Mouse (Mus musculus) stomach, embryonic 14.5 days (tissue): ENCODE measurements around the gene Ift88. TPM values are rescaled to one million over a fixed set of nuclear protein-coding genes. Genes with fewer than 3 reads are reported as not detected.
A peak's percentile ranks its signal among the peaks of the same experiment; 100 is the strongest.

Experiments
- ATAC-seq: fragments of 200-750 bp; cut with Nextera tagmentation; 2 replicates; pipeline ENCODE4 v1.8.0; 2017; ENCODE audit warnings: low read depth, moderate TSS enrichment; ENCODE audit not compliant: insufficient number of reproducible peaks, insufficient read depth, low FRiP score
- H3K27ac ChIP-seq: fragments of 300-500 bp; sonication (generic); 2 replicates; pipeline ENCODE4 v1.5.1; 2014; ENCODE audit warnings: mild to moderate bottlenecking, low read length, moderate library complexity, mixed read lengths
- H3K27me3 ChIP-seq: fragments of 300-500 bp; sonication (generic); 2 replicates; pipeline ENCODE4 v1.6.1; 2014; ENCODE audit warnings: low read length, control low read depth, mixed read lengths; ENCODE audit not compliant: control insufficient read depth, insufficient read depth
- H3K36me3 ChIP-seq: fragments of 300-500 bp; sonication (generic); 2 replicates; pipeline ENCODE4 v1.6.1; 2014; ENCODE audit warnings: mild to moderate bottlenecking, control low read depth, low read length, moderate library complexity, mixed read lengths; ENCODE audit not compliant: control insufficient read depth, insufficient read depth
- H3K4me1 ChIP-seq: fragments of 300-500 bp; sonication (generic); 2 replicates; pipeline ENCODE4 v1.6.1; 2014; ENCODE audit warnings: low read length, control low read depth, mixed read lengths; ENCODE audit not compliant: control insufficient read depth, insufficient read depth
- H3K4me2 ChIP-seq: fragments of 300-500 bp; sonication (generic); replicated peaks from 2 replicates; pipeline ENCODE4 v1.6.1; 2014; ENCODE audit warnings: low read depth, low read length, control low read depth
- H3K4me3 ChIP-seq: fragments of 300-500 bp; sonication (generic); 2 replicates; pipeline ENCODE4 v1.5.1; 2014; ENCODE audit warnings: low read depth, low read length, control low read depth
- H3K9ac ChIP-seq: fragments of 300-500 bp; sonication (generic); replicated peaks from 2 replicates; pipeline ENCODE4 v1.6.1; 2014; ENCODE audit warnings: low read depth, mild to moderate bottlenecking, control low read depth, low read length, moderate library complexity, mixed read lengths
- H3K9me3 ChIP-seq: fragments of 300-500 bp; sonication (generic); 2 replicates; pipeline ENCODE4 v1.6.1; 2016; ENCODE audit warnings: low read depth, low read length, control low read depth; ENCODE audit not compliant: control insufficient read depth
- WGBS: fragments of 180-500 bp; shearing (Covaris S2); extraction: QIAGEN DNeasy Blood & Tissue Kit; methylation state at CpG from one replicate; pipeline ENCODE4 v1.1.7; 2014; 5-methylcytosine and 5-hydroxymethylcytosine counted together
- polyA plus RNA-seq: library from polyadenylated mRNA; unstranded; fragments of >200 nt; fragmentation: Nextera tagmentation; extraction: Ambion mirVana; gene quantifications from 2 replicates; pipeline ENCODE4 v1.2.1, GENCODE M21; 2014

Gene Ift88
- 20.1 and 22.8 TPM in 2 replicates for polyA plus RNA-seq

DNA sequence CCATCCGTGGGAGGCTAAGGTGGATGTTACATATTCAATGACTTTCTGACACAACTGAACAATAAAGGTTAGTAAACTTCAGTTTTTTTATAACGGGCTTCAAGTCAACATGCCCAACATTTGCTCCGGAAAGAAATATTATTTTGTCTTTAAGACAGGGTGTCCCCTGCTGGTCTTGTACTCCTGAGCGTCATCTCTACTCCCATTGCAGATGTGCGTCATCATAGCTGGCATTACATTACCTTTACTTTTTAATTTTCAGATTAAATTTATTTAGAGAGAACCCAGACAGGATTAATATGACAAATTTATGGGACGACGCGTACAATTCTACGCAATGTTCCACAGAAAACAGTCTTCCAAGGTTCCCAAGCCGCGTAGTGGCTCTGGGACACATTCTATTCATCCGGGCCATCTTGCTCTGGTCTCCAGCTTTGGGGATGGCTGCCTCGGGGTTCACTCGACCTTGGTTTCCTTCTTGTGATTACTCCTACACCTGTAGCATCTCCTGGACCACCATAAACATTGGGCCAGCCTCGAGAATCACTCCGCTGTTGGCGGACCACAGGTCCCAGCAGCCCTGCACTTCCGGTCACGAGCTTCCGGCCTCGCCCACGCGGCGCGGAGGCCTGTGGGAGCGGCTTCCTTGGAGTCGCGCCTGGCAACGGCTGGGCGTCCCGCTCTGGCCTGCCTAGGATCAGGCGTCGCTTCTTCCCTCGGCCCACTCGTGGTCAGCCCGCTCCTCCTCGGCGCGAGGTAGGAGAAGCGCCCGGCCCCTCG, at the start of gene Ift88:
TSS of gene Ift88 (plus strand) at position 631 of the 780 bp plus-strand sequence.
- Histone ChIP-seq H3K27me3 (no peaks in the 10 kb centered on the region), H3K4me2 (peak within 1 kb of the TSS; percentile 55), H3K36me3 (no peaks in the 10 kb centered on the region), H3K4me3 (peak within 1 kb of the TSS; percentile 52), H3K9me3 (no peaks in the 10 kb centered on the region), H3K9ac (peak within 1 kb of the TSS; percentile 51), H3K27ac (no peak within 1 kb of the TSS; the same call in 1 of the 2 replicates), H3K4me1 (no peaks in the 10 kb centered on the region)
- peak; percentile 97 for ATAC-seq
- WGBS: 3% methylated on average over 42 of the region's 42 CpGs

DNA sequence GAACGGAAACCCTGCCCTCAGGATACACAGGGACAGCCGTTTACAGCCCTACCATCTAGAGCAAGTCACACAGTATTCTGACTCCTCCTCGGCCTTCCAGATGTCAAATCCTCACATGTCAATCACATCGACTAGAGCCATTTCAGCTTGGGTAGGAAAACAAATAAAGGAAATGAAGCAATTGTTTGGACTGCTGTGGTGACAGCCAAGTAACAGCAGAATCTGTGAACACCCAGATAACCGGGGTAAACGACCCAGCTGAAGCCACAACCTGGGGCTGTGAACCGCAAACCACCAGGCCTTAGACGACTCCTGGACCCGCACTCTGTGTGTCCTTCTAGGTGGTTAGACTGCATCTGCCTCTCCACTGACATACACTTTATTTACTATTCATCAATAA, 48.7 kb upstream of the Ift88 start:
- H3K4me2 ChIP-seq: no peak overlapping the region
- no peaks in the 10 kb centered on the region for H3K9me3 ChIP-seq
- no peak overlapping the region for H3K4me3 ChIP-seq
- no peak overlapping the region for H3K9ac ChIP-seq
- 66% methylated on average over 9 of the region's 9 CpGs for WGBS
- ATAC-seq: no peak
- H3K4me1 ChIP-seq: no peaks in the 10 kb centered on the region
- H3K36me3 ChIP-seq: no peaks in the 10 kb centered on the region
- no peak overlapping the region for H3K27ac ChIP-seq
- H3K27me3 ChIP-seq: no peaks in the 10 kb centered on the region

DNA sequence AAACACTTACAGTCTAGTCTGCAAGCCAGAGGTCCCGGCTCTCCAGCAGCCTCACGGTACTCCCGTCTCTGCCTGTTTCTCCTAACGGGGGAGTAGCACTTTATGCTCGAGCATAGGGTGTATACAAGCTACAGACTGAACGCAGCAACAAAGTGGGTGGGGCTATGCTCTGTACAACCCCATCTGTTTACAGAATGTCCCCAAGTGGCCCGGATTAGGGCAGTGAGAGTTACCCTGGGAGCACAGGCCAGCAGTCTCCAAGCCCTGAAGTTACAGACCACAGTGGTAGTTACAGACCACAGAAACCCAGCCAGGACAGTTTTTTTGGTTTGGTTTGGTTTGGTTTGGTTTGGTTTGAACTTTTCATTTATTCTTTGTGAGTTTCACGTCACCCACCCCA, 47.8 kb upstream of the Ift88 start:
- H3K4me3 ChIP-seq: no peak overlapping the region
- H3K27ac ChIP-seq: no peak overlapping the region
- no peaks in the 10 kb centered on the region for H3K27me3 ChIP-seq
- no peak overlapping the region for H3K4me2 ChIP-seq
- H3K36me3 ChIP-seq: no peaks in the 10 kb centered on the region
- H3K9me3 ChIP-seq: no peaks in the 10 kb centered on the region
- ATAC-seq: no peak
- H3K4me1 ChIP-seq: no peaks in the 10 kb centered on the region
- no peak overlapping the region for H3K9ac ChIP-seq
- 75% methylated on average over 8 of the region's 8 CpGs for WGBS

DNA sequence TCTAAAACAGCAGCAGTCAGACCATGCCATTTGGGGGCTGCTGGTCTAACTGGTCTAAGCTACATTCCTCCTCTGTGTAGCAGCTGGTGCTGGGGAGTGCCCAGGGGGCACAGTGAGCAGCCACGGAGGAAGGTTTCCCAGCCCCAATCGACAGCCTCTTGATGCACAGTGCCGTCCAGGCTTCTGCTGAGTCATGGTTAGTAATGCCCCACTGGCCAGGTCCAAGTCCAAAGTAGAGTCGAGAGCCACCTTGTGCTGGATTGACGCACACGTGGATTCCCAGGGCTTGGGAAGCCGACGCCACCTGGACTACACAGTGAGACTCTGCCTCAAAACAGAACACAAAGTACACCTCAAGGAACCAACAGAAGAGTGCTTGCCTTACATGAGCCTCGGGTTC, 46.9 kb upstream of the Ift88 start:
- no peak overlapping the region for H3K4me3 ChIP-seq
- H3K9ac ChIP-seq: no peak overlapping the region
- H3K4me1 ChIP-seq: no peaks in the 10 kb centered on the region
- WGBS: 83% methylated on average over 9 of the region's 9 CpGs
- no peaks in the 10 kb centered on the region for H3K36me3 ChIP-seq
- H3K9me3 ChIP-seq: no peaks in the 10 kb centered on the region
- no peaks in the 10 kb centered on the region for H3K27me3 ChIP-seq
- no peak overlapping the region for H3K4me2 ChIP-seq
- no peak overlapping the region for H3K27ac ChIP-seq
- ATAC-seq: no peak

DNA sequence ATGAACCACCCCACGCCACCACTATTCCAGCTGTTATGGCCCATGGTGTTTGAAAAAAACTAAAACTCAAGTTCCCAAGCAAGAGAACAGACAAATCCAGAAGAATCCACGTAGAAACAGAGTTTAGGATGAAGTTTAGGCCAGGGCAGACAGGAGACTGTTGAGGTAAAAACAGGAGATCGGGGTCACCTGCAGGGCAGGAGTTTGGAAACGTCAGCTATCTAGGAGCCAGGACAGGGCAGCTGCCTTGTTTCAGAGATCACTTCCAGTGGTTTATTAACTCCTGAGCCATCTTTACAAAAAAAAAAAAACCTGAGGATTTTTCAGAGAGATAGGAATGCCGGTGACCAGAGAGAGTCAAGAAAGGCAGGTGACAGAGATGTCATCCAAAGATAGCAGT, 46.3 kb upstream of the Ift88 start:
- 62% methylated on average over 5 of the region's 5 CpGs for WGBS
- Histone ChIP-seq H3K4me1 (no peaks in the 10 kb centered on the region), H3K4me3 (no peak overlapping the region), H3K9ac (no peak overlapping the region), H3K27me3 (no peaks in the 10 kb centered on the region), H3K9me3 (no peaks in the 10 kb centered on the region), H3K4me2 (no peak overlapping the region), H3K27ac (no peak overlapping the region), H3K36me3 (no peaks in the 10 kb centered on the region)
- ATAC-seq: no peak

DNA sequence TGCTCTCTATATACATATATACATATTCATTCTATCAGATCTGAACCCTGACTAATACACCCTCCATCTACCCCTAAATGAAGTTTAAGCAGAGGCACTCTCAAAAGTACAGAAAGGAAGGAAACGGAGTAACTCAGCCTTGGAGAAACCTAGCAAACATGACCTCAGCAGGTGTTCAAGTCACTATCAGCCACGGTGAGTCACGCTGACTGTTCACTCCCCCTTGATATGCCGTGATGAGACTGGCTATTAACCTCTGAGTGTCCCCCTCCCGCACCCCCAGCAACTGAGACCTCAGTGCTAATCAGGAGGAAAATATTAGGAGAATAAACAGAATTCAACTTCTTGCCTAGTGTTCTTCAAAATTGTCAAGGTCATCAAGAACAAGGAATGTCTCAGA, 38.2 kb upstream of the Ift88 start:
- H3K9ac ChIP-seq: no peak overlapping the region
- H3K4me2 ChIP-seq: no peak overlapping the region
- H3K27ac ChIP-seq: no peak overlapping the region
- H3K4me3 ChIP-seq: no peak overlapping the region
- WGBS: 76% methylated on average over 5 of the region's 5 CpGs
- H3K36me3 ChIP-seq: no peaks in the 10 kb centered on the region
- no peaks in the 10 kb centered on the region for H3K9me3 ChIP-seq
- H3K27me3 ChIP-seq: no peaks in the 10 kb centered on the region
- ATAC-seq: no peak
- H3K4me1 ChIP-seq: 0 out of 2 replicates have a peak, but pooled peaks cover 3% of the 10 kb centered on the region

DNA sequence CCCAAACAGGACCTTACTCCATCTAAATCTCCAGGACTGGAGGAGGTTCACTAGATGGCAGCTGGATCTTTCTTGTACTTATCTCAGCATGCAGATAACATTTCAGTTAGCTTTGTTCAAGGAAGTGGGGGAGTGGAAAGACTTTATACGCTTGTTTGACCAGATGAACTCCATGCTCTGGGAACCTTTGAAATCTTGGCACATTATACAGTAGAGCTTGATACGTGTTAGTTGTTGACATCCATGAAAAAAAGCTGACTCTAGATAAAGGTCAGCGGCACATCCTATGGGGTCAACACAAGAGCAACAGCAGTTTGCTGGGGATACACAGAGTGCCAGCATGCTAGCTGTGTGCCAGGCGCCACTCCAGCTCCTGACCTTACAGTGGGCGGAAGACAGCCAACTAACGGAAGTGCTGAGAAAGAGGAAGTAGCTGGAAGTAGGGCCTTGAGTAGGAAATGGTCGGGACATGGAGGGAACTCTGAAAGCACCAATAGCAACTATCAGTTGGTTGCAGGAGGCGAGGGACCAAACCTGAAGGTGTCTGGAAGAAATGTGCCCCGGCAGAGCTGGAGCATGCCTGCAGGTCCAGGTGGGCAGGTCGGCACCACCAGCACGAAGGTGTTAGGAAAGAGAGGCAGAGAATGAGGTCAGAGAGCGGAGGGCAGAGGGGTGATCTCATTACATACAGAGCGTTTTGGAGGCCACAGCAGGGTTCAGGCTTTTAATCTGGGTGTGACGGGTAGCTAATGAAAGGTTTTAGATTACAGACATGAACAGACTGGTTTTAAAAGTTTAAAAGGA, 36.9 kb upstream of the Ift88 start:
- Histone ChIP-seq H3K4me3 (no peak overlapping the region), H3K9ac (no peak overlapping the region), H3K27me3 (no peaks in the 10 kb centered on the region), H3K9me3 (no peaks in the 10 kb centered on the region), H3K4me1 (0 out of 2 replicates have a peak, but pooled peaks cover 3% of the 10 kb centered on the region), H3K4me2 (no peak overlapping the region), H3K27ac (no peak overlapping the region), H3K36me3 (no peaks in the 10 kb centered on the region)
- 59% methylated on average over 14 of the region's 14 CpGs for WGBS
- no peak for ATAC-seq

DNA sequence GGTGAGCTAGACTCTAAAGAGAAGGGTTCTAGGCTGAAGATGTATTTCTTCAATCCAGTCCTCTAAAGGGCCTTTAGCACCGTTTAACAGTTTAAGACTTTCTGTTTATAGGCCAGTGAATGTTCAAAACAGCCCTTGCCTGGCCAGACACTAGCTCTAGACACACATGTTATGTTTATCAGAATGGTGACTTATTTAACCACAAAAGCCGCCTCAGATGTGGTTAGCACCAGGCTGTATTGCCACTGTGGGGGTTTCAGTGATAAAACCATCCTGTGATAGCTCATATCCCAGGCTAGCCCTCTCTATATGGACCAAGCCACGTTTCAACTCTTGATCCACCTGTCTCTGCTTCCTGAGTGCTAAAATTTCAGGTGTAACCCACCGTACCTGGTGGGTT, 32.2 kb upstream of the Ift88 start:
- H3K4me2 ChIP-seq: no peak overlapping the region
- H3K9me3 ChIP-seq: no peaks in the 10 kb centered on the region
- ATAC-seq: no peak
- WGBS: 70% methylated on average over 4 of the region's 4 CpGs
- no peak overlapping the region for H3K9ac ChIP-seq
- H3K4me3 ChIP-seq: no peak overlapping the region
- no peak overlapping the region for H3K27ac ChIP-seq
- H3K36me3 ChIP-seq: no peaks in the 10 kb centered on the region
- H3K27me3 ChIP-seq: no peaks in the 10 kb centered on the region
- H3K4me1 ChIP-seq: 0 out of 2 replicates have a peak, but pooled peaks cover 3% of the 10 kb centered on the region
